Mouse (Mus musculus): Measurements from ENCODE around the gene Myof. TPM values are rescaled to one million over a fixed set of nuclear protein-coding genes. Genes with fewer than 3 reads are reported as not detected.
A peak's percentile ranks its signal among the peaks of the same experiment; 100 is the strongest.

Gene Myof
- polyA plus RNA-seq, 1 experiment from 2014 or later, result 15.9 TPM

DNA sequence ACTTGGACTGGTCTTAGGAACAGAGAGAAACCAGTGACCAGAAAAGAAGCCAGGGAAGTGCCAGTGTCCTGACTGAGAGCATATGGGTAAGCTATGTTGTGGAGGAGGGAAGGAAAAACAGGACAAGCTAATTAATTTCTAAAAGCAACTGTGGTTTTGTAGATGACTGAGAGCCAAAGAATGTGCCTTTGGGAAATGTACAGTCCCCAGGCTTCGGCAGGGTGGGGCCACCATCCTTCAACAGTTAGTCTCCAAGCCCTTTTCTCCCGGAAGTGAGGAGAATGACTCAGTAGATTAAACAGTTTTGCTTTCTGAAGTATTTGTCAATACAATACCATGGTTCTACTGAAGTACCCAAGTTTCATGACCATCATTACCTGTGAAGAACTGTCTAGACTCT is 5.1 kb downstream of the Myof start:
- Histone ChIP-seq H3K4me1 (peaks cover 10% of the 10 kb centered on the region), H3K36me3 (no peaks in the 10 kb centered on the region), H3K27ac (peak overlapping the region; percentile 17; the same call in 1 of the 2 replicates), H3K4me3 (replicated peaks) (no peak overlapping the region), H3K9me3 (no peaks in the 10 kb centered on the region), H3K27me3 (replicated peaks) (no peaks in the 10 kb centered on the region), H3K4me2 (no peak overlapping the region), H3K9ac (no peak overlapping the region)
- no peak for ATAC-seq (ENCODE audit: insufficient read depth, low FRiP score, low read depth)
- 50% methylated on average over 2 of the region's 2 CpGs for WGBS

DNA sequence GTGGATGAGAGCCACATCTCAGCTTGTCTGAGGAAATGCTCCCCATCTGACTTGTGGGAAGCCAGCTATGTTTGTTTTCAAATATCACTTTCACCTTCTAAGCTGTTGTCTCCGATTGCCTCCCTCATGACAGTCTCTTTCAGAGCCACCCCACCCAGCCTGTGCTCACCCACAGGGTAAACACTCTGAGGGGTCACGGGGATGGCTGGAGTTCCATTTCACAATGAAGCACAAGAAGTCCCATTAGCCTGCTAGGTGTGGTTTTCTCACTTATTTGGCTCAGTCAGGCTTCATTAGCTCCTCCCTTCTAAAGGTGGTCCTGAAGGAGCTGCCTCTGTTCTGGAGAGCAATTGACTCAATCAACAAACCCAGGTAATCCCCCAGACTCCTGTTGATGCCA is 7.6 kb downstream of the Myof start:
- H3K9ac ChIP-seq, result no peak overlapping the region
- ATAC-seq (ENCODE audit: insufficient read depth, low FRiP score, low read depth), result no peak
- no peaks in the 10 kb centered on the region for H3K27me3 ChIP-seq (replicated peaks)
- H3K4me1 ChIP-seq, result peaks cover 8% of the 10 kb centered on the region; the same call in 1 of the 2 replicates
- H3K4me2 ChIP-seq, result no peak overlapping the region
- WGBS, result 44% methylated on average over 2 of the region's 2 CpGs
- no peak overlapping the region for H3K27ac ChIP-seq
- H3K36me3 ChIP-seq, result no peaks in the 10 kb centered on the region
- H3K9me3 ChIP-seq, result no peaks in the 10 kb centered on the region
- H3K4me3 ChIP-seq (replicated peaks), result no peak overlapping the region

GRCm38 (mm10) chr19:38034696-38035095 is 8.7 kb downstream of the Myof start:
- peaks cover 18% of the 10 kb centered on the region for H3K4me1 ChIP-seq
- ATAC-seq (ENCODE audit: insufficient read depth, low FRiP score, low read depth), result no peak
- H3K9me3 ChIP-seq, result no peaks in the 10 kb centered on the region
- H3K27ac ChIP-seq, result no peak overlapping the region
- H3K36me3 ChIP-seq, result no peaks in the 10 kb centered on the region
- no peaks in the 10 kb centered on the region for H3K27me3 ChIP-seq (replicated peaks)
- WGBS, result 57% methylated on average over 2 of the region's 2 CpGs
- H3K4me2 ChIP-seq, result no peak overlapping the region
- no peak overlapping the region for H3K4me3 ChIP-seq (replicated peaks)
- no peak overlapping the region for H3K9ac ChIP-seq

DNA sequence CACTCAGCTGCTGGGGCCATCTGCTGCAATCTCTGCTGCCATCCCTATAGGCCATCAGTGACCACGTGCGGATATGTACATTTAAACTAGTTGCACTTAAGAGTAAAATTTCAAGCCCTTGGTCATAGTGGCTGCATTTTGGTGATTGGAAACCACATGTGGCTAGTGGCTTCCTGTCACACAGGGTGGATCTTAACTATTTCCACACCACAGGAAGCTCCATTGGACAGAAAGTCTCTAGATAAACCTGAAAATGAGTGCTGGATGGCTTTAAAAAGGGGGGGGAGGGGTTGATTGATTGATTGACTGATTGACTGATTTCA is 9.7 kb downstream of the Myof start:
- no peak overlapping the region for H3K4me2 ChIP-seq
- H3K36me3 ChIP-seq, result no peaks in the 10 kb centered on the region
- no peak overlapping the region for H3K9ac ChIP-seq
- no peaks in the 10 kb centered on the region for H3K9me3 ChIP-seq
- ATAC-seq (ENCODE audit: insufficient read depth, low FRiP score, low read depth), result no peak
- H3K4me1 ChIP-seq, result peaks cover 26% of the 10 kb centered on the region
- H3K27ac ChIP-seq, result peak overlapping the region; percentile 85
- WGBS, result 75% methylated on average over 2 of the region's 2 CpGs
- no peaks in the 10 kb centered on the region for H3K27me3 ChIP-seq (replicated peaks)
- H3K4me3 ChIP-seq (replicated peaks), result no peak overlapping the region

- Histone ChIP-seq H3K4me1 (peaks cover 32% of the 10 kb centered on the region), H3K27me3 (replicated peaks) (no peaks in the 10 kb centered on the region), H3K4me2 (no peak overlapping the region), H3K4me3 (replicated peaks) (no peak overlapping the region), H3K9ac (no peak overlapping the region), H3K36me3 (no peaks in the 10 kb centered on the region), H3K9me3 (no peaks in the 10 kb centered on the region), H3K27ac (peak overlapping the region; percentile 85)
- WGBS, result 61% methylated on average over 15 of the region's 15 CpGs
- no peak for ATAC-seq (ENCODE audit: insufficient read depth, low FRiP score, low read depth)
Measured at GRCm38 (mm10) chr19:38032993-38033734, 10.2 kb downstream of the Myof start.

DNA sequence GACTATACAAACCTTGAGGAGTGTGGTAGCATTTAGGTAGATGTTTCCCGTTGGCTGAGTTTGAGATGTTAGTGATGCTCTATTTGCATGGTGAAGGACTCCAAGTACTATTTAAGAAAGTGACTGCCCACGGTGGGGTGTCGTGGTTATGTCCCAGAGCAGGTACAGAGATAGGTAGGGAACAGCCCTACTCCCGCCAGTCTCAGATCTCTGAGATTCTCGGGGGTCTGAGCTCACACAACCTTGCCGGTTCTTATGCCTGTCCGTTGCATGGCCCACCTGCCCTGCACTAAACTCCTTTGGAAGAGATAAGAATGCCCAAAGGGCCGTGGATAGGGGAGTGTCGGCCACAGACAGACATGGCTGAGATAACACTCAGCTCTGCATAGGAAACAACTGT is 12.2 kb downstream of the Myof start:
- WGBS, result 61% methylated on average over 9 of the region's 9 CpGs
- Histone ChIP-seq H3K9ac (no peak overlapping the region), H3K4me1 (peaks cover 50% of the 10 kb centered on the region), H3K4me3 (replicated peaks) (no peak overlapping the region), H3K4me2 (no peak overlapping the region), H3K9me3 (no peaks in the 10 kb centered on the region), H3K36me3 (no peaks in the 10 kb centered on the region), H3K27me3 (replicated peaks) (no peaks in the 10 kb centered on the region), H3K27ac (no peak overlapping the region)
- ATAC-seq (ENCODE audit: insufficient read depth, low FRiP score, low read depth), result no peak

- no peak overlapping the region for H3K4me3 ChIP-seq (replicated peaks)
- WGBS, result under 1% methylated on average over 11 of the region's 23 CpGs
- no peaks in the 10 kb centered on the region for H3K9me3 ChIP-seq
- peaks cover 54% of the 10 kb centered on the region for H3K4me1 ChIP-seq
- peak overlapping the region; percentile 84 for H3K27ac ChIP-seq
- no peak overlapping the region for H3K9ac ChIP-seq
- H3K27me3 ChIP-seq (replicated peaks), result no peaks in the 10 kb centered on the region
- peak overlapping the region; percentile 32 for H3K4me2 ChIP-seq
- no peaks in the 10 kb centered on the region for H3K36me3 ChIP-seq
- ATAC-seq (ENCODE audit: insufficient read depth, low FRiP score, low read depth), result no peak
Measured at GRCm38 (mm10) chr19:38030673-38031137, 12.7 kb downstream of the Myof start.

DNA sequence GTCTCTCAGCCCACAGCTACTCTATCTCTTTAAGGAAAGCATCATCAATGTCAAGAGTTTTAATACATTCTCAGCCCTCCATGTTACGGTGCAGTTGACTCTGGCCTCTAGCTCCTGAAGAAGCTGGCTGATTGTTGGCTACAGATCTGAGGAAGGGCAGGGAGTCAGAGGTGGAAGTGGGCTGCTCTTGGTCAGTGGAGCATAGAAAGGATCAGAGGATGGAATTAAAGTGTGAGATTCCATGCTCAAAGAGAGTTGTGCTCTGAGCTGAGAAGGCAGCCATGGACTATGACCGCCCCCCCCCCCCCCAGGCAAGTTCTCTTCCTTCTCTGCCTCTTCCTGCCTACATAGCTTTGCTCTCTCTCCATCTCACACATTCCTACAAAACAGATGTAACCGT is 13.5 kb downstream of the Myof start:
- H3K27me3 ChIP-seq (replicated peaks), result no peaks in the 10 kb centered on the region
- H3K36me3 ChIP-seq, result no peaks in the 10 kb centered on the region
- no peaks in the 10 kb centered on the region for H3K9me3 ChIP-seq
- peak overlapping the region; percentile 32 for H3K4me2 ChIP-seq
- peaks cover 62% of the 10 kb centered on the region for H3K4me1 ChIP-seq
- peak overlapping the region; percentile 84 for H3K27ac ChIP-seq
- WGBS, result 57% methylated on average over 3 of the region's 3 CpGs
- ATAC-seq (ENCODE audit: insufficient read depth, low FRiP score, low read depth), result no peak
- peak overlapping the region; percentile 9; the same call in 1 of the 2 replicates for H3K9ac ChIP-seq
- H3K4me3 ChIP-seq (replicated peaks), result no peak overlapping the region

- Histone ChIP-seq H3K4me3 (replicated peaks) (no peak overlapping the region), H3K36me3 (no peaks in the 10 kb centered on the region), H3K9ac (no peak overlapping the region), H3K4me2 (peak overlapping the region; percentile 32), H3K9me3 (no peaks in the 10 kb centered on the region), H3K27ac (peak overlapping the region; percentile 84), H3K27me3 (replicated peaks) (no peaks in the 10 kb centered on the region), H3K4me1 (peaks cover 64% of the 10 kb centered on the region)
- 50% methylated on average over 3 of the region's 3 CpGs for WGBS
- no peak for ATAC-seq (ENCODE audit: insufficient read depth, low FRiP score, low read depth)
Measured at GRCm38 (mm10) chr19:38029292-38029691, 14.1 kb downstream of the Myof start.

GRCm38 (mm10) chr19:38027881-38028521 is 15.4 kb downstream of the Myof start:
- 47% methylated on average over 10 of the region's 10 CpGs for WGBS
- Histone ChIP-seq H3K4me2 (no peak overlapping the region), H3K4me1 (peaks cover 58% of the 10 kb centered on the region), H3K27me3 (replicated peaks) (no peaks in the 10 kb centered on the region), H3K9ac (no peak overlapping the region), H3K27ac (peak overlapping the region; percentile 84), H3K36me3 (no peaks in the 10 kb centered on the region), H3K9me3 (no peaks in the 10 kb centered on the region), H3K4me3 (replicated peaks) (no peak overlapping the region)
- ATAC-seq (ENCODE audit: insufficient read depth, low FRiP score, low read depth), result 0 out of 2 replicates have a peak, but pooled peaks have one; percentile 20

GRCm38 (mm10) chr19:38027389-38027788 is 16.0 kb downstream of the Myof start:
- H3K4me2 ChIP-seq, result no peak overlapping the region
- no peaks in the 10 kb centered on the region for H3K9me3 ChIP-seq
- no peak for ATAC-seq (ENCODE audit: insufficient read depth, low FRiP score, low read depth)
- no peaks in the 10 kb centered on the region for H3K27me3 ChIP-seq (replicated peaks)
- peaks cover 58% of the 10 kb centered on the region for H3K4me1 ChIP-seq
- H3K9ac ChIP-seq, result no peak overlapping the region
- no peaks in the 10 kb centered on the region for H3K36me3 ChIP-seq
- H3K4me3 ChIP-seq (replicated peaks), result no peak overlapping the region
- H3K27ac ChIP-seq, result peak overlapping the region; percentile 84
- 73% methylated on average over 6 of the region's 6 CpGs for WGBS

DNA sequence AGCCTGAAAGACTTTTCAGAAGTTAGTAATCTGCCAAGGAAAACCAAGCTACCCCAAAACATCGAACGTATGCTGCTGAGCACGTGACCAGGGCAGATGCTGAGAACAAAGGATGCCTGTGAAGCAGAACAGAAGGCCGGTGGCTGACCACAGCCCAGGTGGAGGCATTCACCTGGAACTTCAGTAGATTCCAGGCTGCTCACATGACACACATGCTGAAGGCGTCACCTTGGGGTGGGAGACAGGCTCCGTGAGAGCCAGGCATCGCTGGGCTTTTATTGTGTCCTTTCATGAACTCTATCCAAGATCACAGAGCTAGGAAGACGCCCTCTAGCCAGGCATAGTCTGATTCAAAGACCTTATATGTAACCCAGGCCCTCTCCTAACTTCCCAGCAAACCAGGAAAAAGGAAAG is 17.2 kb downstream of the Myof start:
- 51% methylated on average over 8 of the region's 8 CpGs for WGBS
- no peak overlapping the region for H3K9ac ChIP-seq
- H3K4me1 ChIP-seq, result peaks cover 57% of the 10 kb centered on the region
- peak overlapping the region; percentile 21; the same call in 1 of the 2 replicates for H3K4me2 ChIP-seq
- H3K27me3 ChIP-seq (replicated peaks), result no peaks in the 10 kb centered on the region
- peak overlapping the region; percentile 80 for H3K27ac ChIP-seq
- H3K36me3 ChIP-seq, result no peaks in the 10 kb centered on the region
- no peak for ATAC-seq (ENCODE audit: insufficient read depth, low FRiP score, low read depth)
- H3K9me3 ChIP-seq, result no peaks in the 10 kb centered on the region
- H3K4me3 ChIP-seq (replicated peaks), result no peak overlapping the region

All from stomach, embryonic 15.5 days (tissue).